Mouse (Mus musculus) testis, adult 2 months (tissue): ENCODE results near the gene Pik3c2g.

ENCODE experiments used
- CTCF ChIP-seq: fragments of 200-500 bp; IDR thresholded peaks from 2 replicates; pipeline ENCODE4 v1.5.1; 2012; ENCODE audit warnings: low read depth, mild to moderate bottlenecking, inconsistent platforms, low read length, moderate library complexity; ENCODE audit not compliant: control insufficient read depth, insufficient read depth, insufficient replicate concordance
- POLR2A ChIP-seq: fragments of 200-500 bp; IDR thresholded peaks from 2 replicates; pipeline ENCODE4 v1.6.1; 2012; ENCODE audit warnings: low read depth, mild to moderate bottlenecking, inconsistent platforms, low read length, moderate library complexity; ENCODE audit not compliant: control insufficient read depth

DNA sequence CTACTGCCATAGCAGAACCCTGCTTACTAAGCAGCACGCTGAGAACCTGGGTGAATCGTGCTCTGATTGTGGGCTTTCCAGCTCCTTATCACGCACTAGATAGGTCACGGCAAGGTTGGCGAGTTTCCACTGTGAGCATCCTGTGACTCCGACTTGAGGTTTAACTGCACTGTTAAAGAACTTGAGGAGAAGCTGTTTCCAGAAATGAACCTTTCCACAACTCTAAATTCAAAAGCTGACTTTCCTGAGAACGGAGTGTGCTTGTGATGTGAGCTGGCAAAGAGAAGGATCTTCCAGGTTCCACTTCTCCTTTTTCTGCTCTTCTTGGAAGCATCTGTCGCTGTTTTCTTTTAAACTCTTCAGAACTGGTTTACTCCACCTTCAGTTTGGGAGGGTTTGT, 170.9 kb downstream of the Pik3c2g start:
- TF ChIP-seq CTCF: no peak
- no peak for TF ChIP-seq POLR2A
